Mouse (Mus musculus): ENCODE data around the gene Kat2a. TPM values are rescaled to one million over a fixed set of nuclear protein-coding genes. Genes with fewer than 3 reads are reported as not detected.

The Kat2a gene
- 10 to 100 TPM; 10.6 to 11.4 TPM for total RNA-seq (2023)

GRCm38 (mm10) chr11:100711783-100712615 lies at the start of gene Kat2a:
Kat2a (minus strand) TSS chr11:100712465.

GRCm38 (mm10) chr11:100759611-100760233 lies 47.5 kb upstream of the Kat2a start, which contains the start of gene Kcnh4:
Kcnh4 (minus strand) TSS chr11:100759942.

GRCm38 (mm10) chr11:100738066-100738604 lies 25.9 kb upstream of the Kat2a start, which contains the start of gene Rab5c:
Rab5c (minus strand) TSS chr11:100738215.

GRCm38 (mm10) chr11:100713735-100714533 lies 1.7 kb upstream of the Kat2a start, which contains the start of gene Hspb9:
Hspb9 (plus strand) TSS chr11:100713850.

GRCm38 (mm10) chr11:100703851-100704531 lies 8.3 kb downstream of the Kat2a start, which contains the start of gene Dhx58:
Dhx58 (minus strand) TSS chr11:100704271.

GRCm38 (mm10) chr11:100692164-100692616 lies 20.1 kb downstream of the Kat2a start, which contains the start of gene Zfp385c:
Zfp385c (minus strand) TSS chr11:100692455.

Other genes with a start within 250 kb of the Kat2a start
- gene Klhl11, start 239.7 kb downstream of the Kat2a start, total RNA-seq (2023), result 10 to 100 TPM; 10.6 to 12.7 TPM
- gene Acly, start 184.5 kb downstream of the Kat2a start, total RNA-seq (2023), result 100 to 1,000 TPM; 119 to 124 TPM
- gene Ttc25, start 166.9 kb downstream of the Kat2a start, total RNA-seq (2023), result not detected
- gene Cnp, start 137.6 kb downstream of the Kat2a start, total RNA-seq (2023), result 10 to 100 TPM; 14.2 to 15.8 TPM
- 10 to 100 TPM; 43.2 to 47.8 TPM for gene Nkiras2, start 93.2 kb downstream of the Kat2a start, total RNA-seq (2023)
- 100 to 1,000 TPM; 121 to 134 TPM for gene Dnajc7, start 92.3 kb downstream of the Kat2a start, total RNA-seq (2023)
- not detected for gene Zfp385c, start 20.0 kb downstream of the Kat2a start, total RNA-seq (2023)
- 10 to 100 TPM; 25.4 to 25.9 TPM for gene Dhx58, start 8.2 kb downstream of the Kat2a start, total RNA-seq (2023)
- under 1 TPM in 1 of 2 experiments, not detected in 1; 0.60 TPM for gene Hspb9, start 1.4 kb upstream of the Kat2a start, total RNA-seq (2023)
- gene Rab5c, start 25.8 kb upstream of the Kat2a start, total RNA-seq (2023), result 100 to 1,000 TPM; 175 to 177 TPM
- not detected for gene Kcnh4, start 47.5 kb upstream of the Kat2a start, total RNA-seq (2023)
- gene Hcrt, start 50.5 kb upstream of the Kat2a start, total RNA-seq (2023), result not detected
- gene Ghdc, start 58.5 kb upstream of the Kat2a start, total RNA-seq (2023), result 10 to 100 TPM in 1 of 2 experiments, 1 to 10 TPM in 1; 9.9 to 10.6 TPM
- 10 to 100 TPM; 84.9 to 98.5 TPM for gene Stat5b, start 138.3 kb upstream of the Kat2a start, total RNA-seq (2023)
- gene Stat5a, start 146.9 kb upstream of the Kat2a start, total RNA-seq (2023), result 10 to 100 TPM; 30.3 to 36.4 TPM
- gene Stat3, start 227.1 kb upstream of the Kat2a start, total RNA-seq (2023), result 100 to 1,000 TPM; 207 to 249 TPM